Mouse (Mus musculus) cerebellum, adult 2 months (tissue): ENCODE results near the gene Rsrc1.

Source experiments
- CTCF ChIP-seq: fragments of 200-500 bp; IDR thresholded peaks from 2 replicates; pipeline ENCODE4 v1.5.1; 2011; ENCODE audit warnings: low read depth, mild to moderate bottlenecking, control low read depth, low read length, moderate library complexity, borderline replicate concordance; ENCODE audit not compliant: insufficient read depth
- POLR2A ChIP-seq: fragments of 200-500 bp; IDR thresholded peaks from 2 replicates; pipeline ENCODE4 v1.6.1; 2011; ENCODE audit warnings: low read length, control low read depth, borderline replicate concordance; ENCODE audit not compliant: insufficient read depth

GRCm38 (mm10) chr3:67340921-67341320 is 359.7 kb downstream of the Rsrc1 start:
- TF ChIP-seq CTCF (no peak), POLR2A (no peak)
